Mouse (Mus musculus) right cerebral cortex, postnatal 36 days (tissue): ENCODE results near the gene Tmub2.

Experiments
- DNase-seq, 2 experiments: peaks; one replicate each; pipeline ENCODE4 v3.0.0; 2022; ENCODE audit warnings: low spot score in 2 of 2, mixed read lengths in 1 of 2

The Tmub2 gene

GRCm38 (mm10) chr11:102284501-102285094 is at the start of gene Tmub2:
Gene Tmub2 (plus strand): TSS chr11:102284931.
- DNase-seq = peak; percentile 96 to 97

- DNase-seq = no peak
Observed at GRCm38 (mm10) chr11:102236022-102236421, 48.7 kb upstream of the Tmub2 start.

- DNase-seq = no peak
Observed at GRCm38 (mm10) chr11:102240636-102241035, 44.1 kb upstream of the Tmub2 start.

GRCm38 (mm10) chr11:102241246-102241645 is 43.5 kb upstream of the Tmub2 start:
- no peak for DNase-seq

GRCm38 (mm10) chr11:102241874-102242273 is 42.9 kb upstream of the Tmub2 start:
- no peak for DNase-seq

DNA sequence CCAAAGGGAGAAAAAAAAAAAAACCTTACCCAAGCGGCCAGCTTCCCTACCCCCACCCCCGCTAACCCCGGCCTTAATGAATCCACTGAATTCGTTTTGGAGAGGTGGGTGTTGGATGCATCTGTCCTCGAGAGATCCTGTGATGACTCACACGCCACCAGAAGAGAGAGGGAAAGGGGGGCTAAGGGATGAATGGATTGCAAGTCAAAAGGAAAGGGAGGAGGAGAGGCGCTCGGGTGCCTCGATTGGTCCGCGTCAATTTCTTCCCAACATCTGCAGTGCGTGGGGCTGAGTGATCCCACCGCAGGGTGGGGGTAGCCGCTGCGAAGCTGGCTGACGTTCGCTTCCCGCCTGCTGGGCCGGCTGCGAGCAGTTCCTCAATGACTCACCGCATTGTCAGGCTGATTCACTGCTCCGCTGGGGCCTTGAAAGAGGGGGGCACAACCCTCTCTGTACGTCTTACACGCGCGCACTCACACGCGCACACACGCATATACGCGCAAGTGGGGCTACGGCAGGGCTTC is 39.7 kb upstream of the Tmub2 start:
- peak; percentile 84 to 86 for DNase-seq

GRCm38 (mm10) chr11:102245581-102246272 is 39.0 kb upstream of the Tmub2 start:
- DNase-seq = no peak

GRCm38 (mm10) chr11:102246273-102246635 is 38.5 kb upstream of the Tmub2 start:
- DNase-seq = no peak

DNA sequence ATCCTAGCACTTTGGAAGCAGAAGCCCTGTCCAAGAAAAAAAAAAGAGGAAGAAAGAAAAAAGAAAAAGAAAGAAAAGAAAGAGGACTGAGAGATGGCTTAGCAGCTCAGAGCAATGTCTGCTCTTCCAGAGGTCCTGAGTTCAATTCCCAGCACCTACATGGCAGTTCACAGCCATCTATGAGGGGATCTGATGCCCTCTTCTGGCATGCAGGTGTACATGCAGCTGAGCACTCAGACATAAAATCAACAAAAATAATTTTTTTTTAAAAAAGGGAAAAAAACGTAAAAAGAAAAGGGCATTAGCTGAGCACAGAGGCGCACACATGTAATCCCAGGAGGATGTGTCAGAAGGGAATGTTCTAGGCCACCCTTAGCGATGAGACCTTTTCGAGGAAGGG is 37.9 kb upstream of the Tmub2 start:
- DNase-seq = no peak

GRCm38 (mm10) chr11:102248630-102249230 is 36.0 kb upstream of the Tmub2 start, which contains the start of gene BC030867:
Gene BC030867 (plus strand): TSS chr11:102248882.
- DNase-seq = peak; percentile 82 to 85

GRCm38 (mm10) chr11:102249351-102250090 is 35.2 kb upstream of the Tmub2 start:
- no peak for DNase-seq

GRCm38 (mm10) chr11:102257514-102257913 is 27.2 kb upstream of the Tmub2 start:
- no peak for DNase-seq

GRCm38 (mm10) chr11:102258095-102258494 is 26.6 kb upstream of the Tmub2 start:
- no peak for DNase-seq

GRCm38 (mm10) chr11:102258521-102258920 is 26.2 kb upstream of the Tmub2 start:
- DNase-seq = no peak

DNA sequence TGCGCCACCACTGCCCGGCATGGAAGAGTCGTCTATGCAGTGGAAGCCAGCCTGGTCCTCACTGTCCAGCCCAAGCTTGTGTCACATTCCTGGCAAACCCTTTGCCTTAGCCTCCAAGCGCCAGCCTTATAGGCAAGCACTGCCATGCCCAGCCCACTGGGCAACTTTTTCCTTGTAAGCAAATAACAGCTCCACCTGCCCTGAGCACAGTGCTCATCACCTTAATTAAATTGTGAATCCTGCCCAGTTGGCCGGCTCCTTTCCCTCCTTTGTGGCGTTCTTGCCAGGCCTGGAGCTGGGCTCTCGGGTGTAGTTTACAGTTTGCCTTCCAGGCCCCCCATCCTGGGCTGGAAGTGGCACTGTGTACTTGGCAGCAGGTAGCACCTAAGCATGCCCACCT is 21.5 kb upstream of the Tmub2 start:
- no peak for DNase-seq

DNA sequence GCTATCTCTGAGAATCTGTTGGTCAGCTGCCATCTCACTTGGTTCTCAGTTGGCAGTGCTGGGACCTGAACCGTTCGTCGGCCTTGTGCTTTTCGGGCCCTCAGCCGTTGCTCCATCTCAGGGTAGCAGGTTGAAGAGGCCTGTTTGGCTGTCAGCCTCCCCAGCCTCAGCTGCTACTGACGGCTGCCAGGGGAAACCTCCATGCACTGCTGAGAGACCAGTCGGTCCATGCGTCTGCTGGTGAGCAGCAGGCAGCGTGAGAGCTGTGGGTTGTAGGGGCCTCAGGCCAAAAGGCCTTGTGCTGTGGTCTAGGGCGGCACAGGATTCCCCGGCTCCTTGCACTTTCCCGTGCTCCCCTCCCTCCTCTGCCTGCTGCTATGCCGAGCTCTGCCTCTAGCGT is 18.9 kb upstream of the Tmub2 start:
- DNase-seq = no peak

- DNase-seq = no peak
Observed at GRCm38 (mm10) chr11:102266631-102267355, 17.9 kb upstream of the Tmub2 start.

DNA sequence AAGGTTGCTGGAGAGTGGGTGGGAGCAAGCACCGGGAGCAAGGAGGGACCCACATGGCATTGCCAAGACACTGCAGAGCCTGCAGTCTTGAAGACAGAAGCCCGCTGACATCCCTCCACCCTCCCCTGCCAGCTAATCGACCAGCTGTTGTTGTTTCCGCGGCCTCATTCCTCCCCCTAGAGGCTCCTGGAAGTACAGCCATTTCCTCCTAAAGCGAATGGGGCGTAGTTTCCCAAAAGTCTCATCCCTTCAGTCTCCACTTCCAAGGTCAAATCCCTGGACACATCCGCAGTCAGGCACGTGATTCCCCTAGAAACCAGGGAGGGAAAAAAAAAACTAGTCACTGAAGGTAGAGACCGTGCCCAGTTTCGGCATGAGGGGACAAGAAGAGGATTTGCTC is 17.3 kb upstream of the Tmub2 start:
- DNase-seq = peak; percentile 34 to 41

DNA sequence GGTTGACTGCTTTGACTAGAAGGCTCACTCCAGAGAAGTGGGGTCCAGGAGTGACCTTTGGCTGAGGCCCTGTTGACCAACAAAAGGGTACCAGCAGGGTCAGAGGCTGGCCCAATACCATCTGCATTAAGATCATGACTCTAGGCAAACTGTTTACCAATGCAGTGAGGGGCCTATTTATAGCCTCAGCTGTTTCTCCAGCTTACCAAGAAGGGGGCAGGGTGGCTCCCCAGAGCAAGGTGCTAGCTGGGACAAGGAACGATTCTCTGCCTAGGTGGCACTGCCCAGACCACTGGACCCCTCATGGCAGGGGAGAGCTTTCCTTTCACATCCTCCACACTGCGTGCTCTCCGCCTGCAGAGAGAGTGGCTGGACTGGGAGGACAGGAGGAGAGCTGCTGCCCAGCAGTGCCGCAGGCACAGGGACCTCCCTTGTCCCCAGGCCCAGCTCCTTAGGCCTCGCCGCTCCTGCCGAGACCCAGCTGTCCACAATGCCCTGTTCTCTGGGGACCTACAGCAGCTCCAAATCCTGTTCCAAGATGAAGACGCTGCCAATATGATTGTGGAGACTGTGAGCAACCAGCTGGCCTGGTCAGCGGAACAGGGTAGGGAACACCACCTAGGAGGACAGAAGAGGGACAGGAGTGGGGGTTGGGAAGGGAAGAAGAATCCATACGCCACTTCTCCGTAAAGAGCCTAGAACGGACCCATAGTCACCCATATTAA is 16.0 kb upstream of the Tmub2 start, which contains the start of gene Asb16:
Gene Asb16, plus strand, starts transcription at position 224 of the 725 bp plus-strand sequence.
- no peak for DNase-seq

- no peak for DNase-seq
Observed at GRCm38 (mm10) chr11:102276411-102276915, 8.3 kb upstream of the Tmub2 start.
